Mouse (Mus musculus): ENCODE measurements at regions not wholly inside any gene's neighbourhood (a gene's known extent, or its start where the extent isn't known, plus 50 kb on each side); places are given as distances from the start of the nearest gene placed in this dataset.

DNA sequence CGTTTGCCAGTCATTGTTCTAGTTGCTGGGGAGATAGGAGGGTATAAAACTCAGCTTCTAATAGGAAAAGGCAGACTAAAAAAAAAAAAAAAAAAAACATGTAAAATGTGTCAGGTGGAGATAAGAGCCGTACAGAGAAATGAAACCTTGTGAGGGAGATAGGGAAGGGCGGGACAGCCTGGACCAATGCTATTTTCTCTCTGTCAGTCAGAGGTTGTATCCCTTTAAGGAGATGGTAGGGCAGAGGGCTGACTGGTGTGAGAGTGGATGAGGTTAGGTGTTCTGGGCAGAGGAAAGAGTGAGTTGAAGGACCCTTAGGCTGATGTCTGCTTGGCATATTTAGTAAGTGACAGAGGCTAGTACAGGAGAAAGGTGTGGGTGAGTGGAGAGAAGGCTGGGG is 169.2 kb upstream of the Serpine2 start:
- DNase-seq: no peak

DNA sequence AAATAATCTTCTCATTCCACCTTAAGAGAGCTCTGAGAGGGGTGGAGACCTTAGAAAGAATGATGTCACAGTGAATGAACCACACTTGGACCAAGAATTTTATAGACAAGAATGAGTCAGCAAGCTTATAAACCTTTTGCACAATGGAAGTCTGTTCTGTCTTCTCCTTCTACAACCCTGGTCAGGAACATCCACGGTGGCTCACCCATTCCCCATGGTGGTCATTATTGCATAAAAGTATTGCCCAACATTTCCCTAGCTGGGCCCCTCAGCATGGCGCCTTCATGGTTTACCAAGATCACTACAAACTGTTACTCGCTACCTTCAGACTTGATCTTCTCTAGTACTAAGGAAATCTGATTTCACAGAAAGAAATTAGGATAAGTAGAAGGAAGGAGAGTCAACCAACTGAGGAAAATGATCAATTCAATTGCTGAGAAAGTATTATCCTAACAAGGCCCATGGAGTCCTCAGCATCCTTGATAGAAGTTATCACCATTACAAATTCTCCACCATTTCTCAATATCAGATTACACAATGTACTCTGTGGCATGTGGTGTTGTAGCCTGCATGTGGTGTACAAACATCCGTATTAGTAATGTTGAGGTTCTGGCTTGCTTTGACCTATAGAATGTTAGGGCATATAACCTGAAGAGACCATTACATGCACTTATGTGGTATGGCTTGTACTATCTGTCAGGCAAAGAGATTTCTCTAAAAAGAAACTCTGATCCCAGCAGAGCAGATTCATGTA is 165.1 kb upstream of the Serpine2 start:
- DNase-seq: no peak

DNA sequence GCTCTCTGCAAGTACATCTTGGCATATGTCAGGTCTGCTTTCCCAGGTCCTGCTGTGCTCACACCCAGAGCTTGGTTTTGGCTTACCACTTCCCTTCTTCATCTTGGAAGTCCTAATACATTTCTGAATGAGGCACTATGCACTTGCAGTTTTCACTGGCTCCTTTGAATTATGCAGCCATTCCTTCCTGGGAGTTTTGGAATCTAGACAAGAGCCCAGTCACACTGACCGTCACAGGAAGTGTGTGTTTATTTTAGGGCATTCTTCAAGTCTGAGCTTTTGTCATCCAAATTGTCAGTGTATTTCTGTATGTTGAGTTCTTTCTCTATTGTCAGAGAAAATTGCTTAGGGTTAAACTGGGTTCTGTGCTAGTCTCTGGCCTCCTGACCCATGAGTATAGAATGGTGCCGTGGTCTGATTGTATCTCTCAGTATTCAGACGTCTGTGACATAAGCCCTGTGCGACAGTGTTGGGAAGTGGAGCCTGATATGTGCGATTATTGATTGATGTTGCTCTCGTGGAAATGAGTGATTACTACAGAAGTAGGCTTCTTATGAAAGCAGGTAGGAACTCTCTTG is 162.6 kb upstream of the Serpine2 start:
- no peak for DNase-seq

DNA sequence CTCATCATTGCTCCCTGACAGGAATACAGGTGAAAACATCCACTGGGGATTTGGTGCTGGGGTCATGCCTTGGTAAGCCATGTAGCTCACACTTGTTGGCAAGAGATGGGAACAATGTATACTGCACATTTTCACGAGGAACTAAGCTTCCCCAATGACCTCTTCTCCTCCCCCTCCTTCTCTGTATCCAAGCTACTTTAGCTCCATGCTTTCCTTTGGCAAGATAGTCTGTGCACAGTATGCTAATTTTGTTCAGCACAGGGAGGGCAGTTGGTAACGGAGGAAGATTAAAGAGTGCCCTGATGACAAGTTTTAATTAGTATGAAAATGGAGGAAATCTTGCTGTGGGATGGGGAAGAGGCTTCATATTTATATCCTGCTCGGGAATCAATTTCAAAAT is 160.9 kb upstream of the Serpine2 start:
- DNase-seq: no peak

DNA sequence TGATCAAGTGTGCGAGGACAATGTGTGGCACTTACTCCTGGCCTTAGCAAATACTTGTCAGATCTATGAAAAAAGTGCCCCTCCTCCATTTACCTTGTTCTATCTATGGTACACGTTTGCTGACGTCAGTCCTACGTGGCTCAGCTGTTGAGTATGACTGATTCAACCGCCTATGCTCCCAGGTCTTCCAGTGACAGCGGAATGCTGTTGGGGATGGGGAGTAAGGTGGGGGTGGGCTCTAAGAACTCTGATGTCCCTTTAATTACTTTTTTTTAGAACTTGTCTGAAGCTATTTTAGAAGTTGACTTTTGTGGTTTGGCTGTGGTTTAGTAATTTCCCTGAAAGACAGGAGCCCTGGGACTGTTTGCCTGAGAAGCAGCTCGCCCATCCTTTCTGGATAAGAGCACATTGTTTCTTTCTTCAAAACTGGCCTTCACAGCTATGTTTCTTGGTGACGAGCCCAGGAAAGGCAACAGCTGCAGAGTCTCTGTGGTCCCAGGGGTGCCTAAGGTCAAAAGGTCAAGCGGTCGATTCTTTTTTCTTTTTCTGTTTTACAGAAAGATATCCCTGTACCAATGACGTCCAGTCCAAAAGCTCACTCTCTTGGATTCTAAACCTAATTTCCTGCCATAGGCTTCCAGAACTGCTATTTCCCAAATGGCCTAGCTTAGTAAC is 157.5 kb upstream of the Serpine2 start:
- no peak for DNase-seq

DNA sequence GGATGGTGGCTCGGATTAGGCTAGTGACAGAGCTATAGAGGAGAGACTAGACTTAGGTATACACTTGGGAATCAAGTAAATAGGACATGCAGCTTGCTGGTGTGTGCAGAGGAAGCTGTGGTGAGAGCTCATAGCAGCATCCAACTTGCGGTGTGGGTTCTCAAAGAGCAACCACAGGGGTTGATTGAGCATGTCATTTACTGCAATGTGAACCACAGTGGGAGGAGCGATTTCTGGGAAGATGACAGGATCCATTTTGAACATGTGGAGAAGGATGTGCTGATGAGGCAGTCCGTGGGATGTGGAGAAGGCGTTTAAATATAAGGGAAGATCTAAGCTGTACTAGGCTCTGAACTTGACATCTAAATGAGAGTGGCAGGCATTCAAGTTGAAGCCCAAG is 154.5 kb upstream of the Serpine2 start:
- no peak for DNase-seq

DNA sequence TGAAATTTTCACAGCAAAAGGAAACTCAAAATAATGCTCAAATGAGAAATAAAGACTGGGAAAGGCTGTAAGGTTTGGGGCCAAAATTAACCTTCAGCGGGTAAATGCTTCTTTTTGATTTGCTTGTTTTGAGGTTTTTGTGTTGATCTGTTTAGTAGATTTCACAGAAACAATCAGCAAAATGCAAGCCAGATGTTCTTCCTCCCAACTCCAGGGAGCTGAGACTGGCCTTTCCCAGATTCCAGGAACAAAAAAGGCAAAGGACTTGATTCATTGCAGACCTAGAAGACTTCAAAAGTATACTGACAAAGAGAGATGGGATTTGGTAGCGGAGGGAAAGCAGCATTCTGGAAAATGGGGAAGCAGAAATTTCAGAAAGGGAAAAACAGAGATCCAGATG is 153.6 kb upstream of the Serpine2 start:
- DNase-seq: no peak

DNA sequence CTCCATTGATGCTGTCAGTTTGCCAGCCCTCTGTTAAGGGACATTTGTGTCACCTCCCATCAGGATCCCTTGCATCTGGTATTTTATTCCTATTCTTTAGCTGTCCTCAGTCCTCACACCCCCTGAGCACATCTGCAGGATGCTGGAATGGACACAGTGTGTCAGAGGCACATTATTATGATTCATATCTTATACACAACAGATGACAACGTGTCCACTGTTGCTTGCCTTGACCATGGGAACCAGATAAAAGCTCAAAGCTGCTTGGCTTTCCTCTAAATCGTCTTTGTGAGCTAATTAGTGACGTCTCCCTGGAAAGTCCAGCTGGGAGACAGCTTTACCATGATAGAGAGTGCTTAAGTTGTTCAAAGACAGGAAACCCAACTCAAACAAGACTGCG is 149.7 kb upstream of the Serpine2 start:
- no peak for DNase-seq

DNA sequence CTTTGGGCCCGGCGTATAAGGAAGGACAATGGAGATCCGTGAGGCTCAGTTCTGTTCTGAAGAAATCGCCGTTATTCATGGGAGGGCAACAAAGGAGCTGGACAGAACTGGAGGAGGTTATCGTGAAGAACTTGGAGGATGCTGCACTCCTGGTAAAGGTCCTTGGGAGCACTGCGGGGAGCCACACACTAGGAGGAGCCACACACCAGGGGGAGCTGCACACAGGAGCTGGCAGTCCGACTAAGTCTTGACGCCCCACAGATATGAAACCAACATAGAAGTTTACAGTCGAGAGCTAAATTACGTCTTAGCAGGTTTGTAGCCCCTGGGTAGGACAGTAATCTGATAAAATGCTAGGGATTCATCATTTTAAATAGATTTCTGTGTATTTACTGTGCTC is 138.1 kb upstream of the Serpine2 start:
- DNase-seq: no peak

DNA sequence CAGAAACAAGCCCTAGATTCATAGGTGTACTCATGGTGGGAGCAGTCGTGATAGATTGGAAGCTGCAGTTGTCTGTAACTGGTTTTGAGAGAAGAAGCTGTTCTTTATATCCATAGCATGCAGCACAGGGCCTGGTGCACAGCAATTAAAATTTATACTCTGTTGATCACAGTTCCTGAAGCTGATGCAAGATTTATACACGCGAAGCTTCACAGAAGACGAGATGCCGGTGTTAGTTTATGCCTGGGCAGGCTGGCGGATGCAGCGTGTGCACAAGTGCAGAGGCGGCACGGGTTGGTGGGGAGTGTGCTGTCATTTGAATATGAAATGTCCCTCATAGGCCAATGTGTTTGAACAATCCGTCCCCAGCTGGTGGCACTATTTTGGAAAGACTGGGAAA is 136.9 kb upstream of the Serpine2 start:
- DNase-seq: no peak

DNA sequence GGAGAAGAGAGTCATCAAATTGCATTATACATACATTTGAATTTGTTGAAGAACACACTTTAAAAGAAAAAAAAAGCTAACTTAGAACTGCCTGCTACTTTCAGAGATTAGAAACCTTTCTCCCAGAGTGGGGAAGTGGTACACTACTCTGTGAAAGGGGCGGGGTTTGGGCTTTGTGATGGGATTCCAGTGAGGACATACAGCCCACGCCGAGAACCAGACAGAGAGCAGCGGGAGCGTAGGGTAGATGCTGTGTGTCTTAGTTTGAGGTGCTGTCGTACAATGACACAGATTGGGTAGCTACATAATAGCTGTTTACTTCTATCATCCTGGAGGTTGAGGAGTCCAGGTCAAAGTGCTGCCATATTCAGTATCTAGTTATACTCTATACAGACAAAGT is 136.5 kb upstream of the Serpine2 start:
- DNase-seq: no peak

DNA sequence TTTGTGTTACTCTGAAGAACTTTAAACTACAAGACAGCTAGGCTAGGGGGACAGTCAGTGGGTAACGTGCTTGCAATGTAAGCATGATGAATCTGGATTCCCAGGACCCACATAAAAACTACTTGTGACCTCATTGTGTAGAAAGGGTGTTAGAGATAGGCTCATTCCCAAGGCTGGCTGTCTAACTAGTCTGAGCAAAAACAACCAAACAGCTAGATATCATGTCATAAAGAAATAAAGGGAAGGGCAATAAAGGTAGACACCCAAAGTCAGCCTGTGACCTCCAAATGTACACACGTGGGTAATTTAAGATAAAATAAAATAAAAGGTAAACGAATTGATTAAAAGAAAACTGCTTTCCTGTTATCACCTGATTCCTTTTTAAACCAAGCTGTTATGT is 123.7 kb upstream of the Serpine2 start:
- DNase-seq: no peak

DNA sequence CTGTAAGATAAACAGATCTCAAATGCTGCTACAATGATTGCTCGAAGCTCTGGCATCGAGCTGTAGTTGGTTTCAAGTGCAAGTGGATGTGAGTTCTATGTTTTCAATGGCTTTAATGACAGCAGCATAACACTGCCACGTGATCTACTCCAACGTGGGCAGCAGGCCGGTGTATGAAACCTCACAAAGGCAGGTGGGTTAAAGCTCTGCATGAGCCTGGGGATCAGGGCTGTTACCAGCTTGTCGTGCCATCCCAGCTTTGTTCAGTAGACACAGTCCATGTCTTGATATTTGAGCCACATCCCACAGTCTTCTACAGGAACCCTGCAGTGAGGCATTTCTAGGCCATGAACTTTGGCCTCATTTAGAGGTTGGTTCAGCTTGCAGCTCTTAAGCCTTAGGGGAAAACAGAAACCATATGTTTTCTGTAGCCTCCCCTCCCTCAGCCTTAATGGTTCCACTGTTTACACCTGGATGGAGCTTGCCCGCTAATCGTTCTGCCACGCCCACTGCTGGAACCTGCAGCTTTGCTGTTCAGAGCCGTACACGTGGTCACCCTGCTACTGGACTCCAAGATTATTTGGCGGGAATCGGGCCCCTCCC is 121.8 kb upstream of the Serpine2 start:
- DNase-seq: no peak

DNA sequence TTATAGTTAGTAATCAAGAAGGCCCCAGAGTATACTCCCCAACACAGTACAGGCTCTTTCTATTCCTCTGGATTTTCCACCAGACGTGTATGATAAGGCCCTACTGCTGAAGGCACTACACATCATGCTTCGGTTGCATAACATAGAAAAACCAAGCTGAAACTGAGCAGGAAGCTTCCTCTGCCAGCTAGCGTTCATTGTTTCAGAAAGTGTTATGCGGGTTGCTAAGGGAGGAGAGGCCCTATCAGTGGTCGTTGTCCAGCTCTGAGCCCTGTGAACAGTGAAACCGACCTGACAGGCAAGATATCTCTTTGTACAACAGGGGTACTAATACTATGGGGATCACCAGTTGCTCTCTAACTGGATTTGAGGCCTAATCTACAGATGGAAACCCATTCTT is 118.9 kb upstream of the Serpine2 start:
- no peak for DNase-seq

DNA sequence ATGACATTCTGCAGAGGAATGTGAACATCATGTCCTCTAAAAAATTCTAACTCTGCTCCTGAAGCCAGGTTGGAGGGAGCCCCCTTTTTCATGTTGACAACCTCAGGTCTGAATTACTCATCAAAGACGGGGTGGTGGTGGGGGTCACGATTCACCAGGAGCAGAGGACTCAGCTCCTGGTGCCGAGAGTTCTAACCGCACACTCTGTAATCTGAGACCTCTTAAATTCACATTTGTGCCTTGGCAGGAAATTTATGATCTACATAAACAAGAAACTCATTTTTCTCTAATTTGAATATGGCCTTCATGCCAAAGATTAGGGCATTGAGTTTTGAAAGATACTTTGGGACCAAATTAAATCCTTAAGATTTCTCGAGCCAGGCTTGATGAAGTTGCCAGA is 117.2 kb upstream of the Serpine2 start:
- DNase-seq: no peak

DNA sequence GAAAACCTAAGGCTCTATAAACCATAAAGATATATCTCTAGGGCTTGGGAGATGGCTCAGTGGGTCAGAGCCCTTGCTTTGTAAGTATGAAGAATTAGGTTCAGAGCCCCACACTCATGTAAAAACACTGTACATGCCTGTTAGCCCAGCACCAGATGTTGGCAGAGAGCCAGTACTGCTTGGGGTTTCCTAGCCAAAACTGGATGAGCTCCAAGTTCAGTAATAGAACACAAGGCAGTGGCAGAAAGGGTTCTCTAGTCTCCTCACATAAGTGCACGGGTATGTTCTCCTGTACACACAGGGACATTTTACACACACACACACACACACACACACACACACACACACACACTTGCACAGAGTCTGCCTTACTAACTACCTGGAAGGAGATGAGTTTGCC is 95.1 kb upstream of the Serpine2 start:
- peak; percentile 83 to 87 for DNase-seq

DNA sequence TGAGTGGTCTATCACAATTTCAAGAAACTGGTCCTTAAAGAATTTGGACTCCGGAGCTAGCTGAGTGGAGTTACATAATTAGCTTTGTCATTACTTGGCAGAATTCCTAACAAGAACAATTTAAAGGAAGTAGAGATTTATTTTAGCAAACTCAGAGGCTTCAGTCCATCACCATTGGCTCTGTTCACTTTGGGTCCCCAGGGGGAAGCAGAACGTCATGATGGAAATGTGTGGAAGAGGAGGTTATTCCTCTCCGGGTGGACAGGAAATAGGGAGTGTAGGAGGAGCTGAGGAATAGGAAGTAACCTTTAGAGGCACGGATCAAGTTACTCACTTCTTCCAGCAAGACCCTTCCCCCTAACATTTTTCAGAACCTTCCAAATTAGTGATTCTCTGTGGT is 83.3 kb upstream of the Serpine2 start:
- no peak for DNase-seq

DNA sequence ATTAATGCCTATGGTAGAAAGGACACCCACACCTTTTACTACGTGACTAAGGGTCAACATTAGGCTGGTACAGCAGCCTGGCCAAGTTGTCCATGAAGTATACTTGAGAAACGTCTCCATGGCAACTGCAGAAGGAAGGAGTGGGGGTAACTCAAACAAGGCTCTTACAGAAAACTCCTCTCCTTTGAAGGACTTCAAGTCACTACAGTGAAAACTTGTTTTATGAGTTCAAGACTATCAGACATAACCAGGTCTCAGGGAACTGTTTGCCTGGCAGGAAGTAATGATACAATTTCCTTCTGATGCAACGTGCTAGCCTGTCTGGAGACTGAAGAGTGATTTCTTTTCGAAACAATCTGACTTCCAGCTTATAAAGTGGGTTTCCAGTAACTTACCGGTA is 71.5 kb upstream of the Serpine2 start:
- DNase-seq: no peak

DNA sequence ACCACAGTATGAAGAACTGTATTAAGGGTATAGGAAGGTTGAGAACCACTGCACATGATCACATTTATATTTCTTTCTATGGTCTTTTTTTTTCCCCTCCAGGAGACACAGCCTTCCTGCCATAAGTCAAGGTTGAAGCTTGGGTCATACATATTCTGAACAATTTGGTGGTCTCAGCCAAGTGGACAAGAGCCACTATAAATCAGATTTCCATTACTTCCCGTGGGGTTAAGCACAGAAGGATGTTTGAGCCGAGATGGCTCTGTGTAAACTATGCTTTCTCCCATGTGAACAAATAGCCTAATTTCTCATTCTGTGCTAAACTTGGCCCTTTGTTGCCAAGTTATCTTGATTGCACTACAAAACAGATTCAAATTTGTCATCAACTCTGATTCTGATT is 66.8 kb upstream of the Serpine2 start:
- no peak for DNase-seq

DNA sequence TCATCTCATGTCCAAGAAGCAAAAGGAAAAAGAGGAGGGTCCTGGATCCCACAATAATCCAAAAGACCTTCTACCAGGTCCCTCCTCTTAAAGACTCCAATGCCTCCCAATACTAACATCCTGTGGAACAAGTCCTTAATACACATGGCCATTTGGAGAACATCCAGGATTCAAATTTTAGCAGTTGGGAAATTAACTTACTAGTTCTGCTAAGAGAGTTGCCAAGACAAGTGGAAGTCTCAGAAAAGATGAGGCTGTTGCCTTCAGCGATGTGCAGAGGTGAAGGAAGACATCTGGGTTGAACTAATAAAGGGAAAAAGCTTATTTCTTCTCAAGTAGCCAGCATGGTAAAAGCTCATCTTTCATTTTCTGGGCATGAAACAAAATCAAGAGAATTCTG is 64.8 kb upstream of the Serpine2 start:
- DNase-seq: no peak

DNA sequence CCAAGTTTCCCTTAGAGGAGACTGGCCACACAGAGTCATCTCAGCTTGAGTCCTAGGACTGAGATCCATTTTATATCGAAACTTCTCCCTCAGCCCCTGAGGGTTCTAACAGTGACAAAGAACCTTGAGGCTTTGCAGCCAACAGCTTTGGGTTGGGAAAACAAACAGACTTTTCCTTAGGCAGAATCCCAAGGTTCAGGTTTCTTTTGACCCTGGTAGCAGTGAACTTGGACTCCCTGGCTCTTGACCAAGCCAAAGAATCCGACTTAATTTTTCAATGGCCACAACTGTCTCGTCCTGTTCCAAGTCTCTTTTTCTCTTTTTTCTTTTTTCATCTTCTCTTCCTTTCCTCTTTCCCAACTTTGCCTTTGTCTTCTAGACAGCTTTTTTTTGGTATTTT is 60.9 kb upstream of the Serpine2 start:
- no peak for DNase-seq

DNA sequence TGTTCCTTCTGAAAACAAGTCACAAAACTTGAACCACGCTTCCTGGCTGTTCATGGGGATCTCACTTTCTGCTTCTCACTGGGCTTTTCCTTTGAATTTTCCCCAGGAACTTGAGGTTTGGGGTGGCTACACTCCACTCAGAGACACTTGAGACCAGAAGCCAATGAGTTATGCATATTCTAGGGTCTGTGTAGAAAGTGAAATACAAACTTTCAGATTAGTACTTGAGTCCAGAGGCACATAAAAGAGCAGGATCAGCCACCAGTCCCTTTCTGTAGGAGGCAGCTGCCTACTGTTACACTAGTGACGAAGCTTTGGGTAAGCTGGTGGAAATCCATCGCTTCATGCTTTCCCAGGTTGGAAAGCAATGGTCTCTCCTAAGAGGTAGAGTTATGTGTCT is 60.4 kb upstream of the Serpine2 start:
- no peak for DNase-seq

DNA sequence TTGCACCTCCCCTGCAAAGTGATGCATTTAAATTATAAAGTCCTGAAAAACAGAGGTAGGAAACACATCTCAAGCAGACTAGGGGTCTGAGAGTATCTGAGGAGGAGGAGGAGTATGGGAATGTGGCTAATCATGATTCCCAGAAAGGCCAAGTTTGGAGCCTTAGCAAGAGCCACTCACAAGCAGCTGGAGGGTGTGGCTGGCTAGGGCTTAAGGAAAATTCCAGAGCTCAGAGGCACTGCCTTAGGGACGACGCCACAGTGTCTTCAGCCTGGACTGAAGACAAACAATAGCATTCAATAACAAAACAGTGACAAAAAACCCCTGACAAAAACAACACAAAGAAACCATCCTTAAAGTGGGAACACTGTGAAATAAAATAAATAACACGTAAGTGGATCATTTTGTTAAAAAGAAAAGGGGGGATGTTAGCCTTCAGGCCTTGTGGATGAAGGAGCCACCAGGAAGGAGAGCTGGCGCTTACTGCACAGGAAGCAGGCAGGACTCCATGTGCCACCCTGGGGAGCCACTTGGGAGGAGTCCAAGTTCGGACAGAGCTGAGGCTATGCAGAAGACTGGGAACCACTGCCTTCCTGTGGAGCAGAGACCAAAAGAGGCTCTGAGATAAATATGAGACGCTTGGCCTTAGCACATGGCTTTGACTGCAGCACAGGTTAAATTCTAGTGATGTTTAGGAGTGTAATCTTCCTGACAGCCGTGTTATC is 56.6 kb upstream of the Serpine2 start:
- peak; percentile 24 to 41 for DNase-seq
